Mouse (Mus musculus) forebrain, embryonic 12.5 days (tissue): ENCODE data around the gene Tnfrsf13c. TPM values are rescaled to one million over a fixed set of nuclear protein-coding genes. Genes with fewer than 3 reads are reported as not detected.

Experiments used
- ATAC-seq: fragments of 200-750 bp; cut with Nextera tagmentation; 2 replicates; pipeline ENCODE4 v1.8.0; 2017; ENCODE audit warnings: moderate TSS enrichment; ENCODE audit not compliant: low FRiP score
- H3K27ac ChIP-seq: fragments of 300-500 bp; sonication (generic); 2 replicates; pipeline ENCODE4 v1.5.1; 2016; ENCODE audit warnings: mild to moderate bottlenecking
- H3K27me3 ChIP-seq: fragments of 300-500 bp; sonication (generic); 2 replicates; pipeline ENCODE4 v1.6.1; 2016; ENCODE audit warnings: mild to moderate bottlenecking
- H3K36me3 ChIP-seq: fragments of 300-500 bp; sonication (generic); replicated peaks from 2 replicates; pipeline ENCODE4 v1.6.1; 2016; ENCODE audit warnings: mild to moderate bottlenecking
- H3K4me1 ChIP-seq: fragments of 300-500 bp; sonication (generic); 2 replicates; pipeline ENCODE4 v1.6.1; 2016
- H3K4me2 ChIP-seq: fragments of 300-500 bp; sonication (generic); 2 replicates; pipeline ENCODE4 v1.6.1; 2016; ENCODE audit warnings: mild to moderate bottlenecking, moderate library complexity
- H3K4me3 ChIP-seq: fragments of 300-500 bp; sonication (generic); replicated peaks from 2 replicates; pipeline ENCODE4 v1.5.1; 2016; ENCODE audit warnings: mild to moderate bottlenecking
- H3K9ac ChIP-seq: fragments of 300-500 bp; sonication (generic); 2 replicates; pipeline ENCODE4 v1.6.1; 2016; ENCODE audit warnings: mild to moderate bottlenecking
- H3K9me3 ChIP-seq: fragments of 300-500 bp; sonication (generic); 2 replicates; pipeline ENCODE4 v1.6.1; 2016
- WGBS: fragments of 180-500 bp; shearing (Covaris S2); methylation state at CpG from one replicate; pipeline ENCODE4 v1.1.7; 2016; 5-methylcytosine and 5-hydroxymethylcytosine counted together
- polyA plus RNA-seq: library from polyadenylated mRNA; unstranded; fragments of >200 nt; fragmentation: Nextera tagmentation; extraction: Ambion mirVana; gene quantifications from 2 replicates; pipeline ENCODE4 v1.2.1, GENCODE M21; 2016

Gene Tnfrsf13c
- 0.24 and 0.29 TPM in 2 replicates for polyA plus RNA-seq

DNA sequence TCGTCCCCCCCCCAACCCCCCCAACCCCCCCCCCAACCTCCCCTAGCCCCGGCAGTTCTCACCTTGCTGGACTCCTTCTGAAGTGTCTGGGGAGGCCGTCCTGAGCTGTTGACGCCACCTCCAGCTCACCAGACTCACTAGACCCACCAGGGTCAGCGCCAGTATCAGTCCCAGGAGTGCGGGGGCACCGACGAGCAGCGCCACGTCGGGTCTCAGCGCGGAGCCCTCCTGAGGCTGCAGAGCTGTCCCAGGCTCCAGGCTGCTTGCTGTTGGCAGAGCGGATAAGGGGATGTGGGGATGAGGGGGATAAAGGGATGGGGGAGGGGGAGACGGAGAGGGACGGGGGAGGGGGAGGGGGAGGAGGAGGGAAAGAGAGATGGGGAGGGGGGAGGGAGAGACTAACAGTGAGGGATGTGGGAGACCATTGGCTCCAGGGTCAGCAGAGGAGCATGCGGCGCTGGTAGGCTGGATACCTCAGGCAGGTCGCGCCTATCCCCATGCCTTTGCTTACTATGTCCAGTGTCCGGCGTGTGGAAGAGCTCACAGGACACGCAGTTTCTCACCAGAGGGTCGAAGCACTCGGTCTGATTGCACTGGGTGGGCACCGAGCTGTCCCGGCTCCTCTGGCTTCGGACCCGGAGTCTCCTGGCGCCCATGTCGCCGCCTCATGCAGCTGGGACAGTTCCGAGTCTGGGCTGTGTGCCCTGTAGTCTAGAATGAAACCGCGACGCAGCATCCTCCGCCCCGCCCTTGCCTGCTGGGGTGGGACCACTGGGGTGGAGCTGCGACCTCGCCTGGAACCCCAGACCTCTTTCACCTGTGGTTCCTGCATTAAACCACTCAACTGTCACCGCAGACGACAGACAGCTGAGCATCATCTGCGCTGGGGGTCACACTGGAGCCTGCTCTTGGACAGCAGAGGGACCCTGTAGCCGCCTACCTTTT is at the start of gene Tnfrsf13c:
Gene Tnfrsf13c (minus strand): TSS at position 713 of the 945 bp plus-strand sequence.
- Histone ChIP-seq H3K27ac (no peak within 1 kb of the TSS), H3K4me3 (peak within 1 kb of the TSS; percentile 36), H3K27me3 (peaks cover 48% of the 10 kb centered on the region), H3K9me3 (no peaks in the 10 kb centered on the region), H3K9ac (0 out of 2 replicates have a peak within 1 kb of the TSS, but pooled peaks have one; percentile 30), H3K4me2 (peak within 1 kb of the TSS; percentile 62), H3K36me3 (no peaks in the 10 kb centered on the region), H3K4me1 (peaks cover 28% of the 10 kb centered on the region)
- ATAC-seq, result no peak
- WGBS, result 1% methylated on average over 43 of the region's 44 CpGs

DNA sequence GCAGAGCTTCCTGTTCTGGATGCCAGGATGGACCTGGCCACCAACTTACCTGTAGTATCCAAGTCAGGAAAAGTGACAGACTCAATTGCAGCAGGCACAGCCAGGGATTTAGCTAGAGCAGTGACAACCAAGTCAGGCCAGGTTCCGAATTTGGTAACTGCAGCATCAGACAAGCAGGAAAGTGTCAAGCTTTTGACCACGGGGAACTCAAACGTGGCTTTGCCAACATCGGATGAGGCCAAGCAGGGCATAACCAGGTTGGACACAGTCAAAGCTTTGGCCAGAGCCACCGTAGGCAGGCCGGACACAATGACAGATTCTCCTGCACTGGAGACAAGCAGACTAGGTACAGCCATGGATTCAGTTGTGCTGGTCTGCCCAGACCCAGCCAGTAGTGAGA is 48.1 kb upstream of the Tnfrsf13c start:
- peaks cover 3% of the 10 kb centered on the region; the same call in 1 of the 2 replicates for H3K36me3 ChIP-seq
- H3K4me2 ChIP-seq, result no peak overlapping the region
- no peak overlapping the region for H3K4me3 ChIP-seq
- H3K9me3 ChIP-seq, result no peaks in the 10 kb centered on the region
- no peak overlapping the region for H3K27ac ChIP-seq
- no peak overlapping the region for H3K9ac ChIP-seq
- H3K4me1 ChIP-seq, result peaks cover 59% of the 10 kb centered on the region
- H3K27me3 ChIP-seq, result peaks cover 30% of the 10 kb centered on the region
- 91% methylated on average over 6 of the region's 6 CpGs for WGBS
- ATAC-seq, result no peak

DNA sequence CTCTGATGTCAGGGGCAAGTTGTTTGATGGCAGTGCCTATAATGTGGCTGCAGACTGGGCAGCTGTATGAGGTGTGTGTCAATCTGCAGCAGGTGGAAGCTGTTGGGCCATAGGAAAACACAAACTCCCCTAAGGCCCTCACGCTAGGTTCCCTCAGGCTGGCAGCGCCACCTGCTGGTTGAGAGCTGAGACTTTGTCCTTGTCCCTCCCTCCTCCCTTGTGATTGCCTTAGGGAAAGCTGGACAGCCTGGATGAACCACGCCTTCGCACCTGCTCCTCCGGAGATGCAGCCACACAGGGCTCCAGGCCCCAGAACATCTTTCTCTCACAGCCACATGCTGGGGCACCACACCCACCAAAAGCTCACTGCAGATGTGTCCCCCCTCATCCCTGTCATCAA is 47.0 kb upstream of the Tnfrsf13c start:
- Histone ChIP-seq H3K27ac (peak overlapping the region; percentile 54; the same call in 1 of the 2 replicates), H3K36me3 (no peaks in the 10 kb centered on the region), H3K4me2 (no peak overlapping the region), H3K9ac (no peak overlapping the region), H3K9me3 (no peaks in the 10 kb centered on the region), H3K27me3 (peaks cover 30% of the 10 kb centered on the region), H3K4me3 (no peak overlapping the region), H3K4me1 (peaks cover 48% of the 10 kb centered on the region)
- peak; percentile 14; the same call in 1 of the 2 replicates for ATAC-seq
- WGBS, result under 1% methylated on average over 5 of the region's 5 CpGs

DNA sequence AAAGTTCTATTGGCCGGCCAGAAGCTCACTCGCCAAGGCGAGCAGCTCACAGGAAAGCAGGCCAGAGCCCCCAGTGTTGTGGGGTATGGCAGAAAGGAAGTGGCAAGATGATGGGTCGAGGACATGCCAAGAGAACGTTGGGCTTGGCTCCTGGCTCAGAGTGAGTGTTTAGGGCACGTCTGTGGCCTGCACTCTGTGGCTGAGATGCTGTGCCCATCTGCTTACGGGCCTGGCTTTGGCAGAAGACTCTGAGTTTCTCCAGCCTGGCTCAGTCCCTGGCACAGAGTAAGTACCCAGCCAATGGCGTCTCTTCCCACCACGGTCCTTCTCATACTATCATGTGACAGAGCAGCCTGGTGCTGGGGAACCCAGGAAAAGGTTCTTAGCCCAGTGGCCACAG is 44.6 kb upstream of the Tnfrsf13c start:
- H3K27me3 ChIP-seq, result peaks cover 23% of the 10 kb centered on the region
- H3K4me3 ChIP-seq, result no peak overlapping the region
- no peaks in the 10 kb centered on the region for H3K36me3 ChIP-seq
- H3K4me2 ChIP-seq, result no peak overlapping the region
- ATAC-seq, result no peak
- 88% methylated on average over 9 of the region's 9 CpGs for WGBS
- H3K9ac ChIP-seq, result no peak overlapping the region
- no peaks in the 10 kb centered on the region for H3K9me3 ChIP-seq
- H3K27ac ChIP-seq, result peak overlapping the region; percentile 66; the same call in 1 of the 2 replicates
- H3K4me1 ChIP-seq, result peaks cover 35% of the 10 kb centered on the region

DNA sequence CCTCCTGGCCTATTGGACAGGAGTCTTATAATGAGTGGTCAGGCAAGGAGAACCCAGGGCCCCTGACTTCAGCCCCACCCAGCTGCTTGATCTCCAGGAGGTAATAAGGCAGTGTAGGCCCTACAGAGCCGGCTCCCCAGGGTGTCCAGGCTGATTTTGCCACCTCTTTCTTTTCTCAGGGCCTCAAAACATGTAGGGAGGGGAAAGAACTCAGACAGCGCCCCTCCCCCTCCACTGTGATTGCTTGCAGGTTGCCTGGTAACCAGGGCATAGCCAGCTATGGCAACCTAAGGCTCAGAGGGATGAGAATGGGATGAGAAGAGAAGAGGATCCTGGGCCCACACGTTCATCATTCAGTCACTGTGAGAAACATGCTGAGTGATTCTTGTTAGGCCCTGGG is 44.0 kb upstream of the Tnfrsf13c start:
- H3K27me3 ChIP-seq, result peaks cover 17% of the 10 kb centered on the region
- 0 out of 2 replicates have a peak, but pooled peaks have one; percentile 39 for ATAC-seq
- no peaks in the 10 kb centered on the region for H3K9me3 ChIP-seq
- H3K4me2 ChIP-seq, result no peak overlapping the region
- peak overlapping the region; percentile 66 for H3K27ac ChIP-seq
- no peak overlapping the region; the same call in 1 of the 2 replicates for H3K9ac ChIP-seq
- no peak overlapping the region for H3K4me3 ChIP-seq
- H3K4me1 ChIP-seq, result peaks cover 33% of the 10 kb centered on the region
- 16% methylated on average over 3 of the region's 3 CpGs for WGBS
- H3K36me3 ChIP-seq, result no peaks in the 10 kb centered on the region

DNA sequence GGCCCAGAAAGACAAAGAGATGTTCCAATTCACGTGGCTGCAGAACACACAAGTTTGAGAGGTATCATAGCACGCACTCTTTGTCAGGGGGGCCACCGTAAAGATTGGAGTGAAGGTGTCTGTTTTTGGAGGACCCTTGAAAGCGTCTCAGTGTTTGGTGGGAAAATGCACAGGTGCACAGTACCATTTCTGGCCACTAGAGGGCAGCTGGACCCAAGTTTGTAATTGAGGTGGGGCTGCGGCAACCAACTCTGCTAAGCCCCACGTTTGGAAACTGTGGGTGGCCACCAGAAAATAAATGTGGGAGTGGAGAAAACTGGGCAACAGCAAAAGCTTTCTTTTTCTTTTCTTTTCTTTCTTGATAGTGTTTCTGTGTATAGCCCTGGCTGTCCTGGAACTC is 42.2 kb upstream of the Tnfrsf13c start:
- Histone ChIP-seq H3K9me3 (no peaks in the 10 kb centered on the region), H3K4me3 (no peak overlapping the region), H3K9ac (no peak overlapping the region), H3K36me3 (no peaks in the 10 kb centered on the region), H3K27me3 (0 out of 2 replicates have a peak, but pooled peaks cover 1% of the 10 kb centered on the region), H3K27ac (no peak overlapping the region), H3K4me1 (peaks cover 25% of the 10 kb centered on the region), H3K4me2 (no peak overlapping the region)
- ATAC-seq, result peak; percentile 16; the same call in 1 of the 2 replicates
- WGBS, result 15% methylated on average over 6 of the region's 6 CpGs

DNA sequence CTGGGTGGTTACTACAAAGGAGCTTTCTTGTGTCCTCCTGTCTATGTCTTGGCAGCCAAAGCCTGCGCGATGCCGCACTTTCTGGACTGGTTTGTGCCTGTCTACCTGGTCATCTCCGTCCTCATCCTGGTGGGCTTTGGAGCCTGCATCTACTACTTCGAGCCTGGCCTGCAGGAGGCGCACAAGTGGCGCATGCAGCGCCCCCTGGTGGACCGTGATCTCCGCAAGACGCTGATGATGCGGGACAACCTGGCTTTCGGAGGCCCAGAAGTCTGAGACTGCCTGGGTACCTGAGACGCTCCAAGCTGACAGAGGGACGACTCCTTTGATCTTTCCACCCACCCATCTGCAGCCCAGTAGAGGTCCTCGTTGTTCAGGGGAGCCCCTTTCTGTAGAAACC is 35.3 kb upstream of the Tnfrsf13c start:
- no peak overlapping the region for H3K4me2 ChIP-seq
- 0 out of 2 replicates have a peak, but pooled peaks cover 3% of the 10 kb centered on the region for H3K27me3 ChIP-seq
- no peak overlapping the region for H3K27ac ChIP-seq
- no peak for ATAC-seq
- no peaks in the 10 kb centered on the region for H3K36me3 ChIP-seq
- H3K9ac ChIP-seq, result no peak overlapping the region
- WGBS, result 12% methylated on average over 16 of the region's 16 CpGs
- peaks cover 27% of the 10 kb centered on the region for H3K4me1 ChIP-seq
- H3K4me3 ChIP-seq, result no peak overlapping the region
- no peaks in the 10 kb centered on the region for H3K9me3 ChIP-seq

DNA sequence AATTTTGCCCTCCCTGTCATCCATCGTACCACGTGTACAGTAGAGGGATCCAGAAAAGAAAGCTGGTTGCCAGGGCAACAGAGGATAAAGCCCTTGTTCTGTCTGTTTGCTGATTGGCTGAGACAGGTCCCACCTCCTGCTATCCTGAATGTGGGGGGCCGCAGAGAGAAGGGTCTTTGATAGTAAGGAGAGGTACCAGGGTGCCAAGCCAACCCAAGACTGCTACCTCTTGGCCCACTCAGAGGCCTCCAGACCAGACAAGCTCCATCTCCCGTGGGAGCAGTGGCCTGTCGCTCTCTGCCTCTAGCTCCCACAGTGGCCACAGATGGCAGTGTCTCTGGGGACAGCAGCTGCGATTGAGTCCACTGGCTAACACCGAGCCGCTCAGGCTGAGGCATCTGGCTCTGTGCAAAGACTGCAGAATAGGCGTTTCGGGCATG is 31.8 kb upstream of the Tnfrsf13c start:
- no peaks in the 10 kb centered on the region; the same call in 1 of the 2 replicates for H3K9me3 ChIP-seq
- H3K9ac ChIP-seq, result peak overlapping the region; percentile 50
- peak overlapping the region; percentile 40 for H3K4me3 ChIP-seq
- H3K4me1 ChIP-seq, result peaks cover 27% of the 10 kb centered on the region
- H3K36me3 ChIP-seq, result no peaks in the 10 kb centered on the region
- H3K27me3 ChIP-seq, result 0 out of 2 replicates have a peak, but pooled peaks cover under 1% of the 10 kb centered on the region
- peak overlapping the region; percentile 61 for H3K4me2 ChIP-seq
- 9% methylated on average over 10 of the region's 10 CpGs for WGBS
- peak overlapping the region; percentile 84 for H3K27ac ChIP-seq
- peak; percentile 93 for ATAC-seq

DNA sequence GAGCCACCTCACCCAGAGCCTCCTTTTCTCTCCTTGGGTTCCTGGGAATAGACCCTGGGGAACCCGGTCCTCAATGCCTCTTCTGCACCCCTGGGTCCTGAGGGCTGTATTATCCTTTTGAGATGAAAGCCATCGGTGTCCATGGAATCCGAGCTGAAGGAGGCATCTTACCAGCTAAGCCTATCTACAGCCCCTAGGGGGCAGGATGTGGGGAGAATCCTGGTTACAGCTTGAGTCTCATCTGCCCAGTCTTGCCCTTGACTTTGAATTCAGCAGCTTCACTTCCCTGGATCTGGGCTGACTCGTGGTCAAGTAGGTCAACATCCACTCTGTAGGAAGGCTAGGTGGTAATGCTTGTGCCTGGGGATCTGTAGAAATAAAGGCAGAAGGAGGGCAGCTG is 31.1 kb upstream of the Tnfrsf13c start:
- H3K27ac ChIP-seq, result peak overlapping the region; percentile 84
- H3K4me1 ChIP-seq, result peaks cover 27% of the 10 kb centered on the region
- peak; percentile 3; the same call in 1 of the 2 replicates for ATAC-seq
- H3K9ac ChIP-seq, result 0 out of 2 replicates have a peak overlapping the region, but pooled peaks have one; percentile 25
- WGBS, result 44% methylated on average over 4 of the region's 4 CpGs
- H3K36me3 ChIP-seq, result no peaks in the 10 kb centered on the region
- no peak overlapping the region; the same call in 1 of the 2 replicates for H3K4me2 ChIP-seq
- no peaks in the 10 kb centered on the region; the same call in 1 of the 2 replicates for H3K9me3 ChIP-seq
- no peaks in the 10 kb centered on the region for H3K27me3 ChIP-seq
- H3K4me3 ChIP-seq, result no peak overlapping the region

DNA sequence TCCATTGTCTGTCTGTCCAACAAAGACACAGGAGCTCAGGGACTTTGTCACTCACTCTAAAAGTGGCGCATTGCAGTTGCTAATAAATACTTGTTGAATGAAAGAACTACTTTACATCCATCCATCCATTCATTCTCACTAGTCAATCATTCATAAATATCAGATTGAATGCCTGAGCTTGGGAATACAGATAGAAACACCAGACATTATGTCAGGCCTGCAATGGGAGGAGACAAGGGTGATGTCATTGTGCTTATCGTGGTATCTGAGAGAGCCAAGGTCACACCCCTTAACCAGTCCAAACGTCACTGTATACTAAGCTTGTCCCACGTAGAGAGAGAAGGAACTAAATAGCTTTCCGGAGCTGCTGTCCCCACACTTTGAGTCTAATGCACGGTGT is 27.9 kb upstream of the Tnfrsf13c start, which contains the start of gene 1500009C09Rik:
Gene 1500009C09Rik (plus strand): TSS at position 301 of the 400 bp plus-strand sequence.
- Histone ChIP-seq H3K36me3 (no peaks in the 10 kb centered on the region), H3K4me2 (no peak within 1 kb of the TSS), H3K4me3 (no peak within 1 kb of the TSS), H3K9ac (no peak within 1 kb of the TSS), H3K27ac (no peak within 1 kb of the TSS), H3K4me1 (peaks cover 21% of the 10 kb centered on the region), H3K27me3 (no peaks in the 10 kb centered on the region), H3K9me3 (no peaks in the 10 kb centered on the region; the same call in 1 of the 2 replicates)
- no peak for ATAC-seq
- WGBS, result 92% methylated on average over 6 of the region's 6 CpGs

DNA sequence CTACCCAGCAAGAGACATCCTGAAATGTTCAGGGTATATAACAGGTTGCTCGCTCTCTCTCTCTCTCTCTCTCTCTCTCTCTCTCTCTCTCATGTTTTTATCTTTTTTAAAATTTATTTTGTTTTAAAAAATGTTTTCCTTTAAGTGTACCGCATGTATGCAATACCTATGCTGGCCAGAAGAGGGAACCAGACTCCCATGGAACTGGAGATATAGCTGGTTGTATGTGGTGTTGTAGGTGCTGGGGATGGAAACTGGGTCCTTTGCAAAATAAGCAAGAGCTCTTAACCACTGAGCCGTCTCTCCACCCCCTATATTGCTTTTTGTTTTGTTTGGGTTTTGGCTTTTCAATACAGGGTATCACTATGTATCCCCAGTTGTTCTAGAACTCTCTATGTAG is 27.4 kb upstream of the Tnfrsf13c start:
- ATAC-seq, result no peak
- Histone ChIP-seq H3K27me3 (no peaks in the 10 kb centered on the region), H3K4me1 (peaks cover 16% of the 10 kb centered on the region), H3K4me3 (no peak overlapping the region), H3K4me2 (no peak overlapping the region), H3K27ac (no peak overlapping the region), H3K36me3 (no peaks in the 10 kb centered on the region), H3K9me3 (no peaks in the 10 kb centered on the region; the same call in 1 of the 2 replicates), H3K9ac (no peak overlapping the region)
- 92% methylated on average over 3 of the region's 3 CpGs for WGBS

DNA sequence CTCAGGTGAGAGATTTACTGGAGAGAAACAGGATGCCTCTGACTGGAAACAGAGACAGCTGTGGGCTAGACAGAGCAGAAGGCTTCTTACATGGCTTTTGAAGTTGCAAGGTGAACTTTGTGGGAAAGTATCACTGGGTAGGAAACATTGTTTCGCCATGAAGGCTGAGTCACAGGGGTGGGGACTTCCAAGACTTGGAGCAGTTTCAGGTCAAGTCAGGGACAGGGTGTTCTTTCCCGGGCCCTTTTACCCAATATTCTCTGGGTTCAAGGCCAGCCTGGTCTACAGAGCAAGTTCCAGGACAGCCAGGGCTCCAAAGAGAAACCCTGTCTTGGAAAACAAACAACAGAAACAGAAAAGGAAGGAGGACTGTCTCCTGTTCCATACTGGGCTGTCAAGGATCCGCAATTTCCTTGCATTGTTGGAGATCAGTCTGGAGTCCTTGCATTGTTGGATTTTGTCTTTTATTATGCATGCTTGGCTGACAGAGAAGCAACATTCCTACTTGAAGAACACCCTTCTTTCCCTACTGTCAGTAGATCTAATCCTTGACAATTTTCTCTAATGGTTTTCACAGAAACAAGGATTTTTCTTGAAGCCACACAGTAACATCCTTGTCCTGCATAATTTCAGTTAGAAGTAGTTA is 23.1 kb upstream of the Tnfrsf13c start:
- WGBS, result 78% methylated on average over 3 of the region's 3 CpGs
- no peak overlapping the region for H3K4me2 ChIP-seq
- H3K4me1 ChIP-seq, result peaks cover 10% of the 10 kb centered on the region
- ATAC-seq, result no peak
- no peaks in the 10 kb centered on the region for H3K27me3 ChIP-seq
- H3K9ac ChIP-seq, result no peak overlapping the region
- H3K4me3 ChIP-seq, result no peak overlapping the region
- H3K9me3 ChIP-seq, result no peaks in the 10 kb centered on the region; the same call in 1 of the 2 replicates
- no peaks in the 10 kb centered on the region for H3K36me3 ChIP-seq
- no peak overlapping the region for H3K27ac ChIP-seq
